Mouse (Mus musculus) heart, postnatal 36 days (tissue): ENCODE measurements at regions not wholly inside any gene's neighbourhood (a gene's known extent, or its start where the extent isn't known, plus 50 kb on each side); places are given as distances from the start of the nearest gene placed in this dataset.
"Not testable (repeated sequence)": the region's sequence is repeated elsewhere in the genome, so short reads cannot be mapped to it uniquely, and the experiment has no call there.

Experiments used
- DNase-seq, 2 experiments: peaks; one replicate each; pipeline ENCODE4 v3.0.0; 2021 to 2022
- intact Hi-C: fragments of 180-260 bp; cut with DNase I; formaldehyde crosslinking; loops from one replicate; pipeline ENCODE4 v1.15.1; 2025

GRCm38 (mm10) chr11:52460190-52460780 lies 64.1 kb downstream of the 9530068E07Rik start:
- intact Hi-C loops, result no loop called here
- no peak for DNase-seq

GRCm38 (mm10) chr11:52471128-52471527 lies 74.9 kb downstream of the 9530068E07Rik start:
- intact Hi-C loops, DNase-seq: not testable (repeated sequence)

- DNase-seq, intact Hi-C loops: not testable (repeated sequence)
These were observed 83.9 kb downstream of the 9530068E07Rik start for GRCm38 (mm10) chr11:52480111-52480510.

DNA sequence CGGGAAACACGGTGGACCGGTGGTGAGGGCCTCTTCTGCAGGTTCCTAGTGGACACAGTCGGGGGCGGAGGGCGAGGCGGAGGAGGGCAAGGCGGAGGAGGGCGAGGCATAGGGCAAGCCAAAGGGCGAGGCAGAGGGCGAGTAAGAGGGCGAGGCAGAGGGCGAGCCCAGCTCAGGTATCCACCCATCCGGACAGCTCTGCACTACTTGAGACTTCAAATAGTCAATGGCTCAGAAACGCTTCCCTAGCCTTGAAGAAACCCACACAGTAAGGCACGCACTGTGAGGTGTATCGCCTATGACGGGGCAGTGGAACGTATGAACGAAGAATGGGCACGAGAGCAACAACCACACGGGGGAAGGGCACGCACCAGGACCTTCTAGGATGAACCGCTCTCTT lies 84.5 kb downstream of the 9530068E07Rik start:
- DNase-seq, intact Hi-C loops: not testable (repeated sequence)

- DNase-seq, intact Hi-C loops: not testable (repeated sequence)
These were observed 87.3 kb downstream of the 9530068E07Rik start for GRCm38 (mm10) chr11:52483534-52483933.

GRCm38 (mm10) chr11:52488538-52488937 lies 92.3 kb downstream of the 9530068E07Rik start:
- DNase-seq, result not testable (repeated sequence)
- intact Hi-C loops, result loop anchor here (5.0 kb wide), 1 partner anchor 306 kb away; no protein-coding TSS in a partner anchor

GRCm38 (mm10) chr11:52493336-52493735 lies 97.1 kb downstream of the 9530068E07Rik start:
- intact Hi-C loops, result no loop called here

DNA sequence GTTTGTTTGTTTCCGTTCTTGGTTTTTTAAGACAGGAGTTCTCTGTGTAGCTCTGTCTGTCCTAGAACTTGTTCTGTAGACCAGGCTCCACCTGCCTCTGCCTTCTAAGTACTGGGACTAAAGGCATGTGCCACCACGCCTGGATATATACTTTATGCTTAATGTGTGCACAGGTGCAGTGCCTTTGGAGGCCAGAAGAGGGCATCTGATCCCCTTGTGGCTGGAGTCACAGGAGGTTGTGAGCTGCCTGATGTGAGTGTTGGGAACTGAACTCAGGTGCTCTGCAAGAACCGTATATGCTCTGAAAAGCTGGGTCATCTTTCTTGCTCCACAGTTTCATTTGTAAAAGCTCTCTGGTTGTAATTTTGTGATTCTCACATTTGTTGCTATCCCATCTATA lies 100.7 kb downstream of the 9530068E07Rik start:
- intact Hi-C loops, result no loop called here
- no peak for DNase-seq

More at GRCm38 (mm10) chr11:52493336-52493735, 97.1 kb downstream of the 9530068E07Rik start:
- no peak for DNase-seq

- no peak for DNase-seq
These were observed 106.6 kb downstream of the 9530068E07Rik start for GRCm38 (mm10) chr11:52502759-52503365.

DNA sequence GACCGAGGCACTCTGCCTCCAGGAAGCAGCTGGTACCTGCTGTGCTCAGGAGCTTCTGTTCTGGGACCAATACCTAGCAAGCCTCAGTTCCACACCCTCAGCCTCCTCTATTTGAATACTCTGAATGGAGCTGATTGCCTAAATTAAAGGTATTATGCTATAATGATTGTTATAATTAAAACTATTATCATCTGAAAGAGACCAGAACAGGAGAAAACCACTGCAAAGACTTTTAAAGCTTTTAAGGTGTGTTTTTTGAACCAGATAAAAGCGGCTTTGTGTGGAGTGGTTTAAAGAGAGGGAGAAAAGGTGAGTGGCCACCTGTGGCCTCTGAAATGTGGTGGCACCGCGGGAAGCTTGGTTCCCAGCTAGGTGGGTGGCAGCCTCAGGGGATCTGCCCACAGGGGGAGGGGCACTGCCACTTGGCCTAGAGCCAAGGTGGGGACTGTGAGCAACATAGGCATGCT lies 115.6 kb downstream of the 9530068E07Rik start:
- intact Hi-C loops, result no loop called here
- no peak for DNase-seq

More at GRCm38 (mm10) chr11:52502759-52503365, 106.6 kb downstream of the 9530068E07Rik start:
- intact Hi-C loops, result no loop called here

DNA sequence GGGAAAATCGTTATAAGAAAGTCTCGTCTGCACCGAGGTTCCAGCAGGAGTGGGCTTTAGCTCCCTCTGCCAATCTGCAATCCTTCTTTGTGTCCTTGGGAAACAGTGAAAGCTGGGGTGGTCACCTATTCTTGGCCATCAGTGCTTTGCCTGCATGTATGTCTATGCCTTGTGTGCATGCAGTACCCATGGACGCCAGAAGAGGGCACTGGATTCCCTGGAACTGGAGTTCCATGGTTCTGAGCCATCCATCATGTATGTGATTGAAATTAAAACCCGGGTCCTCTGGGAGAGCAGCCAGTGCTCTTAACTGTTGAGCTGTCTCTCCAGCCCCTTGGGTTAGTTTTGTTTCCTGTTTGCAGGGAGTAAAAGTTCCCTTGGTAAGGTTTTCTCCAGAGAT lies 121.1 kb downstream of the 9530068E07Rik start:
- intact Hi-C loops, result no loop called here
- no peak for DNase-seq

GRCm38 (mm10) chr11:52519877-52520276 lies 123.6 kb downstream of the 9530068E07Rik start:
- intact Hi-C loops, result loop anchor here (5.0 to 10.0 kb wide), 3 partner anchors 247 to 735 kb away; no protein-coding TSS in a partner anchor
- no peak for DNase-seq

DNA sequence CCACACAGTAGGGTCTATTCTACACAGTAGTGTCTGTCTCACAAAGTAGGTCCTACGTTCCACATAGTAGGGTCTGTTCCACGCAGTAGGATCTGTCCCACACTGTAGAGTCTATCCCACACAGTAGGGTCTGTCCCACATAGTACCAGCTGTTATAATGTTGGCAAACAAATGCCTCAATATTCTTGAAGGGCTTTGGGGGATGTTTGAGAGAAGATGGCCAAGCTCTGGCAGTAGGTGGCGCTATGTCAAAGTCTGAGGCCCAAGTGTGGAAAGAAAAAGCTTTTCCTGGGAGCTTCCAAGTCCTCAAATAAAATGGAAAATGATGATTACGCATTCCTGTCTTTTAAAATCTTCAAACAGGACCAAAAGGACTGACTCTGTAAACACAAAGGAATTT lies 125.7 kb downstream of the 9530068E07Rik start:
- DNase-seq, result peak; percentile 35 to 38
- intact Hi-C loops, result loop anchor here (5.0 to 10.0 kb wide), 3 partner anchors 245 to 733 kb away; no protein-coding TSS in a partner anchor

DNA sequence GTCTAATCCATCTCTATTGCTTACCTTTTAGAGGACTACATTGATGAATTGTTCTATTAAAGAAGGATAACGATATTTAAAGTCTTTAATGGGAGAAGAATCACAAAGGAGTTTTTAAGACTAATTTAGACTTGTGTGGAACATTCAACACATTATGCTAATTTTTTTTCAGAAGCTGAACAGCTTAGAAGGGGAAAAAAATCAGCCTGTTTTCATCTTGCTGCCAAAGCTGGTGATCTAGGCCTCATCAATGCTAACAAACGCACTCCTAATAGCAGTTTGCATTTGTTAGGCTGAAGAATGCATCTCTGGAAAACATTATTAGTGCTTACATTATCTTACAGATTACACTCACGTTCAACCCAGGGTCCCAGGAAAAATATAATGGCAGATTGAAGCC lies 126.2 kb downstream of the 9530068E07Rik start:
- intact Hi-C loops, result loop anchor here (5.0 to 10.0 kb wide), 3 partner anchors 245 to 732 kb away; no protein-coding TSS in a partner anchor

DNA sequence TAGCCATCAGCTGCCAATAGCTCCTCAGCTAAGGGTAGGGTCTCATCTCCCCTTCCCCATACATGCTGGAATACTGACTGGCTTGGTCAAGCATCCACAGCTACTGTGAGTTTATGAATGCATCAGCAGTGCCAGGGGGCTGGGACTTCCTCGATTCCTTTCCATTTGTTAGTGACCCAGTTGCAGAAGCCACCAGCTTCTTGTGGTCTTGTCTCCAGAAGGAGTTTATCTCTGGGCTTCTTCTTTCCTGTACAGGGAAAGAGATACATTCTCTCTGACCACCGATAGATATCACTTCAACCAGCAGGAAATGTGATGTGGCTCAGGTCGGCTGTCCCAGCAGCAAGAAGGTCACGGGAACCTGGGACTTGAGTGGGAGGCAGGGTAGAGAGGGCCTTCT lies 127.0 kb downstream of the 9530068E07Rik start:
- intact Hi-C loops, result loop anchor here (5.0 to 10.0 kb wide), 3 partner anchors 244 to 732 kb away; no protein-coding TSS in a partner anchor
- no peak for DNase-seq

More for the DNA sequence above, 126.2 kb downstream of the 9530068E07Rik start:
- DNase-seq, result no peak

DNA sequence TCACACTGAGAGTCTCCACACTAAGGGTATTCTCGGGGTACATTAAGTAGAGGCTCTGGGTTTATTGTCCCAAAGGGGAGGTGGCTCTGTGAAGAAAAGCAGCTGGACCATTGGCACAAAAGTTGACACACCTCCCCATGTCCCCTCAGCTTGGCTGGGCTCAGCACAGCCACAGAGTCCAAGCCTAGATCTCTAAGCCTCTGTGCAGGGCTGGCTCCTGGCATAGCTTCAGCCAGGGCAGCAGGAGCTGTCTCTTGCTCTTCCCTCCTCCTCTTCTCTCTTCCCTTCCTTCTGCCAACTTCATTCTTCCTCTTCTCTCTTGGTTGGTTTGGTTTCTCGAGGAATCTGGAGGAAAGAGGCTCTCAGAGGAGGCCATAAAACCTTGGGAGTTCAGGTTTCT lies 127.4 kb downstream of the 9530068E07Rik start:
- intact Hi-C loops, result loop anchor here (5.0 to 10.0 kb wide), 3 partner anchors 244 to 731 kb away; no protein-coding TSS in a partner anchor
- DNase-seq, result no peak

GRCm38 (mm10) chr11:52525446-52525845 lies 129.2 kb downstream of the 9530068E07Rik start:
- no peak for DNase-seq
- intact Hi-C loops, result loop anchor here (10.0 kb wide), 1 partner anchor 729 kb away; no protein-coding TSS in a partner anchor

DNA sequence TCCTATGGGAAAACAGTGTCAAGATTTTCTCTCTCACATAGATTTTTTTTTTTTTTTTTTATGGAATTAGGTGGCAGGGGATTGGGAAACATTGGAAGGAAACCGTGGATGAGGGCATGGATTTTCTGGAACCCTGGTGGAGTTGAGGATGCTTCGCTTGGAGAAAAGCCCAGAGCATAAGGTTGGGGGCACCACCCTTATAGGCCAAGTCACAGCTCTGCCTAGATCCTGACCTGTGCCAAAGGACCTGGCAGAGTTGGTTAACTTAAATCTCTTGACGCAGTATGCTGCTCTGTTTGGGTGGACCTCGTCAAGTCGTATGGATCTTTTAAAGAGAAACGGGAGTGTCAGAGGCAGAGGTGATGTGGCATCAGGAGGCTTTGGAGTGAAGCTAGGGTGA lies 130.1 kb downstream of the 9530068E07Rik start:
- intact Hi-C loops, result loop anchor here (10.0 kb wide), 1 partner anchor 728 kb away; no protein-coding TSS in a partner anchor
- DNase-seq, result no peak

- intact Hi-C loops, result no loop called here
- DNase-seq, result no peak
These were observed 137.2 kb downstream of the 9530068E07Rik start for GRCm38 (mm10) chr11:52533379-52533778.

GRCm38 (mm10) chr11:52534586-52534985 lies 138.4 kb downstream of the 9530068E07Rik start:
- DNase-seq, result no peak
- intact Hi-C loops, result no loop called here

- DNase-seq, result no peak
- intact Hi-C loops, result no loop called here
These were observed 140.0 kb downstream of the 9530068E07Rik start for GRCm38 (mm10) chr11:52536211-52536610.
